Mouse (Mus musculus) c-Kit-positive CD71-positive TER-119-positive erythroid progenitor cells, embryonic 14.5 days (primary cell): ENCODE results near the gene Dpep1.

Experiments
- DNase-seq: peaks from one replicate; pipeline ENCODE4 v3.0.0-alpha.2; 2013; ENCODE audit warnings: low spot score

Gene Dpep1

DNA sequence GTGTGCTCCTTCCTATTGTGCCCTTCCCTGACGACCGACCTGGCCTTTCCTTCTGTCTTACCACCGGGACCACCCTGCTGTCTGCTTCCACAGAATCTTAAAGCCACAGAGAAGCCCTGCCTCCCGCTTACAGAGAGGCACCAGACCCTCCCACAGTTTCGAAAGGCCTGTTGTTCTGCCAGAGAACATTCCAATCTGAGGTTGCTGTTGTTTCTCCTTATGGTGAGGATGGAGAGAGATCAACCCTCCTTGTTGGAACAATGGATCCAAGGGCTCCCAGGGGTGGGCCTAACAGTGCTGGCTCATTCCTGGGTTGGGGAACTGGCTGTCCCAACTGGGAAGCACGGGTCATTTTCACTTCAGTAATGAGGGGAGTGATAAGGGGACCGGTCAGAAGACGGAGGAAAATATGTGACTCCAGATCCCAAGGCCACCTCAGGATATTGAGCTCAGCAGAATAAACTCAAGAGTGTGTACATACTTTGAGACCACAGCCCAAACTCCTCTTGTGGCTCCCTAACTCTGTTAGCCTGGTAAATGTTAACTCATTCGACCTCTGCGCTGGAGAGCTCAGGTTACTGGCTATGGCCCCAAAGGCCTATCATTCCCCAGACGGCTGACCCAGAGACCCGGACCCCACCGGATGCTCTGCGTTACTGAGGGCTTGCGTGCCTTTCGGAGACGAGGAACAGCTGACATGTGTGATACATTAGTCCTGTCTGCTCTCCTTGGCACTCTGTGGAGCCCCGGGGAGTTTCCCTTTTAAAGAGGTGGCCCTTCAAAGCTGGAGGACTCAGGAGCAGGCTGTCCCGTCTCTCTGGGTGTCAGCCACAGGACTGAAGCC lies at the start of gene Dpep1:
Gene Dpep1, plus strand, starts transcription at position 677 of the 844 bp plus-strand sequence.
- no peak for DNase-seq

- no peak for DNase-seq
These were observed 49.8 kb upstream of the Dpep1 start for GRCm38 (mm10) chr8:123136287-123136686.

DNA sequence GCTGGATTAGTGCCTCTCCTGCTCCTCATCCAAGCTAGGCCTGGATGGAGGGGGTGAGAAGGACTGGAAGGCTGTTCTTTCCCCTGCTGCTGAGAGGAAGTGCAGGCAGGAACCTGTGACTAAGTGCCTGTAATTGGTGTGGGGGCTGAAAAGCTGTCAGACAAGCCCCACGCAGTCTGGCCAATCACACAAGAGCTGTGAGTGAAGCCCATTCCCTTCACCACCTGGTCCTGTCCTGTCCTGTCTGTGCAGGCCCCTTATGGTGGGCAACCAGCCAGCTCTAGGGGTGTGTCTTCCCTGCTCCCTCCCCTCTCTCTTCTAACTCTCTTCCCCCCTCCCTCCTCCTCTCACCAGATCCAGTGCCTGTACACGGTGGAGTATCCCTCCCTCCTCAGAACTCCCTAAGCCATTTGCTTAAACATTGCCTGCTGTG lies 48.4 kb upstream of the Dpep1 start:
- no peak for DNase-seq

- DNase-seq = no peak
These were observed 47.3 kb upstream of the Dpep1 start for GRCm38 (mm10) chr8:123138741-123139140.

GRCm38 (mm10) chr8:123141741-123142462 lies 44.1 kb upstream of the Dpep1 start:
- DNase-seq = no peak

DNA sequence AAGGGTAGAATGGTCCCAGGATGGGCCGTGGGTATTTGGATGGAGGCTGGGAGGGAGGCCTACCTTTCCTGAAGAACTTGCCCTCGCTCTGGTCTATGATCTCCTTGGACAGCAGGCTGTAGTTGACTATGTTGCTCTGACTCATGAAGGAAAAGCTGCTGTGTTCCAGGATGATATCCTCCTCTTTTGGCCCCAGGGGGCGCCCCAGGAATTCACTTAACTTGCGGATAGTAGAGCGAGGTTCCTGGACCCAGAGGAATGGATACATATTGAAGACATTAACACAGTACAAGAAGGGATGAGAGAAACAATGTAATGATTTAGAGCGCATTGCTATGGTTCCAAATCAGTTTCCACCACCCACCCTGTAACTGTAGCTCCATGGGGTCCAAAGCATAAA lies 40.8 kb upstream of the Dpep1 start:
- DNase-seq = peak; percentile 51

DNA sequence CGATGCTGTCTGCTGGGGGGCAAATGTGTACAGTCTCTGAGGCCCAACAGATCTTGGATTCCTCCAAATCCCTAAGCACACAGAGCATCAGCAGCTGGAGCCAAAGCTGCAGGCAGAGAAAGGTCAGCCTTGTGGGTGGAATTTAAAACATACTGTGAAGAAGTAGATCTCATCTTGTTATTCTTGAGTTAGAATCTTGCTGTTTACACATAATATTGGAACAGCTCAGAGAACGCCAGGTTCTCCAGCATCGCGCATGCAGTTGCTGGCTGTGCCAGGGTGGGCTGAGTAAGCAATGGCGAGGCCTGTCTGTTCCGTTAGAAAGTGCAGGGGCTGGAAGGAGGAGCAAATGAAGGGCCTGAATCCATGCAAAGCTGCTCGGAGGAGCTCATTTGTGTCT lies 39.7 kb upstream of the Dpep1 start:
- no peak for DNase-seq

DNA sequence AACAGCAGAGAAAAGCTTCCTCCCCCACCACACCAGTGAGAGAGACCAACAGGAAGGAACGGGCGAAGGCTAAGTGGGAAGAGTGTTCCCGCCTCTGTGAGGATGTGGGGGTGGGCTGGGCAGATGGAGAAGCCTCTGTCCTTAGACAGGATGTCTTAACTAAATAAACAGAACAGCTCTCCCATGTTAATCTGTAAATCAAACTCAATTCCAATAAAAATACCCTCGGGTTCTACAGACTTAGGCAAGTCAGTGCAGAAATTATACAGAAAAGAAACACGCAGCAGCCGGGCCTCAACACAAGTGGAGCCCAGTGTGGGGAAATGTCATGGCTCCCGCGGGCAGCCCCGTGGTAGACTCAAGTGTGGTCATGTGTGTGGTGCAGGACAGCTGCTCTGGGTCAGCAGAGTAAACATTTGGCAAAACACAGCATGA lies 35.3 kb upstream of the Dpep1 start:
- no peak for DNase-seq

- DNase-seq = peak; percentile 26
These were observed 30.9 kb upstream of the Dpep1 start for GRCm38 (mm10) chr8:123155177-123155576.

DNA sequence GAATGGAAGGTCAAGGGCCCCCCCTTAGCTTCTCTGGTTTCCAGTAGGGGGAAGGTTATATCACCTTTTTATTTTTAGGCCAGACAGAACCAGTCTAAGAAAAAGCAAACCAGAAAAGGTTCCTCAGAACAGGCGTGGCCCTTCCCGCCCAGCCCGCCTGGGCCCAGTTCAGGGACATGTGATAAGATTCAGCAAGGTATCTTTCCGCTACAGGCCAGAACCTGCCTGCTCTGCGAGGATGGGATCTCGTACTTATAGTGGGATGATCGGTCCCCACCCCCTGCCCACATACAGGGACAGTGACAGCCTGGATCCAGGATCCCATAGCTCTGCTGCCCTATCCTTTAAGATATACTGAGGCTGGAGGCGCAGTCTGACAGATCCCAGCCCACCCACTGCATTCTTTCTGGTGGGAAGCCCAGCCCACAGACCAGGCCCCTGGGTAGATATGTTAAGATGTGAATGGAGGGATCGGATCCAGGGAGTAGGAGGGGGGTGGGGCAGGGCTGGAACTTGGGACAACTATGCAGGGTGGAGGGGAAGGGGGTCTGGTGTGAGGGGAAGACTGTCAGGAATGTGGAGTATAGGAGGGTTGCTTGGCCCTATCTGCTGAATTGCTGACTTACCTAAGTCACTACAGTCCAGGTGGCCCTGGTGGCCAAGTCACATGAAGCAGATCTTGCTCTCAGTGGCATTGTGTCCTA lies 29.8 kb upstream of the Dpep1 start:
- peak; percentile 67 for DNase-seq

- DNase-seq = no peak
These were observed 28.1 kb upstream of the Dpep1 start, which contains the start of gene Sult5a1 for GRCm38 (mm10) chr8:123157888-123158465. Gene Sult5a1, minus strand, starts transcription at chr8:123158315.

DNA sequence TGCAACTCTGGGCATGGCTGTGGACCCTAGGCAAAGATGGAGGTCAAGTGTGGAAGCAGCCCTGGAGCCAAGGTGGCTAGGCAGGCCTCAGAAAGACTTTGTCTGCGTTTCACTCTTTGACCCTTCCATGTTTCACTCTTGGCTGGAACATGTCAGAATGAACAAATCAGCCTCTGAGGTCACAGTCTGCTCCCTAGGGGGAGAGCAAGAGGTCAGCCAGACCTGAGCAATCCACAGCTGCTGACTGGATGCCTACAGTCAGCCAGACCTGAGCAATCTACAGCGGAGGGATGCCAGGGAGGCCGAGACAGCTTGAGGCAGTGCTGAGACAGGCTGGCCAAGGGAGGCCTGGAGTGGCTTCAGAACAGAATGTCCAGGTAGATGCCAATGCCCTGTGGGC lies 4.7 kb upstream of the Dpep1 start:
- DNase-seq = no peak

GRCm38 (mm10) chr8:123188006-123188405 lies 2.0 kb downstream of the Dpep1 start:
- no peak for DNase-seq

DNA sequence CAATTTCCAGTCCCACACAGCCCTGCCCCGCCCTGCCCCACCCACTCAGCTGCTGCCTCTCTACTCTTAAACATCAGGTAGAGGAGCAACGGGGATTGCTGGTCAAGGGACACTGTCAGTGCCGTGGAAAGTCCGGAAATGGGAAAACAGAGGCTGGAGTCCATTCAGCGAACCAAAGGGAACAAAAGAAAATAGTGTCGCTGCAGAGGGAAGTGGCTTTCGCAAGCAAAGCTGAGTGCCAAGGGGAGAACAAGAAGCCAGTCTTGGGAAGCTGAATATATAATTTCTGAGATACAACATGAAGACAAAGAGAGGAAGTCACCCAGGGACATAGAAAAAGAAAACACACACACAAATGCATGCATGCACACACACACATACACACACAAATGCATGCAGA lies 2.8 kb downstream of the Dpep1 start:
- DNase-seq = no peak

DNA sequence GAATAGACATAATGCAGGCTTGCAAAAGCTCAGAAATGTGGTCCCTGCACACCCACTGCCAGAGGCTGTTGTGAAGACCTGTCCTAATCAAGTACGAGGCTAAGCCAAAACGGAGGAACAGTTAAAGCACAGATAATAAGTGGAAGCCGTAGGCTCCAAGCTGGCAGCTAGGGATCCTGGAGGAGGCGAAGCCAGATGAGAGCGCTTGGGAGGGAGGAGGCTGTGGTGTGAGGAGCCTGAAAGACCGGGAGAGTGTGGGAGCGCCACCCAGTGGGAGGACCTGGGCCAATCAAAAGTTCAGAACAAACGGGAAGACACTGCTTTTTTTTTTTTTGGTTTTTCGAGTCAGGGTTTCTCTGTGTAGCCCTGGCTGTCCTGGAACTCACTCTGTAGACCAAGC lies 4.6 kb downstream of the Dpep1 start:
- peak; percentile 66 for DNase-seq

- no peak for DNase-seq
These were observed 5.9 kb downstream of the Dpep1 start for GRCm38 (mm10) chr8:123191908-123192307.

DNA sequence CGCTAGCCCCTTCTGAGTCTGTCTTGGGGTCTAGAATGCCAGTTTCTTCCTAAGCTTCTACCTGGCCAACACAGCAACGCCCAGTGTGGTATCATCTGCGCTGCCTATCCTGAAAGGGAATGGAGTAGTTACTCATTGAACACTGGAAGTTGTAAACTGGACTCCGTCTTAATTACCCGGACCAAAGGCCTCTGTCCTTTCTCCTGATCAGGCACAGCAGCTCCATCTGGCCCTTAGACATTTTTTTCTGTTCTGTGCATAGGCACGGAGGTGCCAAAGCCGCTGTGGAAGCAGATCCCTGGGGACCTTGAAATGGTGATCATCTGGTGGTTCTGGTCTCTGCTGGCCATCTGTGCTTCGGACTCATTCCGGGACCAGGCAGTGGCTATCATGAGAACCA lies 7.7 kb downstream of the Dpep1 start:
- no peak for DNase-seq

- DNase-seq = peak; percentile 66
These were observed 11.0 kb downstream of the Dpep1 start for GRCm38 (mm10) chr8:123197016-123197415.

- DNase-seq = no peak
These were observed 13.8 kb downstream of the Dpep1 start for GRCm38 (mm10) chr8:123199864-123200263.

DNA sequence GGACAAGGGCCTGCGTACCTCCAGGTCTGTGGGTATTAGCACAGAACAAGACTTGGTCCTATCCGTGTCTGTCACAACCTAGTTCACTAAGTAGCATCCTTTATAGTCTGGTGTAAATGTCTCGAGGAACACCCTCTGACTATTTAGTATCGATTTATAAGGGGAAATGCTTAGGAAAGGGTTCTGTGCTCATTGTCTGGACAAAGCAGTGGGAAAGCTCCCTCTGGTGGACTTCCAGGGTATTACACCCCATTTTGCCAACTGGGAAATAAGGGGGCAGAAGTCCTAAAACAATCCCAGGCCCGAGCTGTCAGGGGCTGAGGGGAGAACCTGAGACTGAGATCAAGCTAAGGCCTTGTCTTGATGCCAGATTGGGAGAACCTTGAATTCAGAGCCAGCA lies 16.2 kb downstream of the Dpep1 start:
- peak; percentile 74 for DNase-seq

DNA sequence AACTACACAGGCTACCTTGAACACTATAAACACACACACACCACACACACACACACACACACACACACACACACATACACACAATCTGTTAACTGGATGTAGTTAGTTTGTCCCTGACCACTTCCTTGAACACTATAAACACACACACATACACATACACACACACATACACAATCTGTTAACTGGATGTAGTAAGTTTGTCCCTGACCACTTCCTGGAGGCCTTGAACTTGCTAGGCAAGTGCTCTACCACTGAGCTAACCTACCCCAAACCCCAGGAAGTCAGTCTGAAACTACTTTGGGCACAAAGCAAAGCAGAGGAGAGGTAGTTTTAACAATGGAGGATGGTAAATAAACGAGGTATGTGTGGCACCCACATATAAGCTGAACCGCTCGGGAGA lies 17.5 kb downstream of the Dpep1 start:
- no peak for DNase-seq

GRCm38 (mm10) chr8:123211876-123212275 lies 25.8 kb downstream of the Dpep1 start:
- no peak for DNase-seq
